Mouse (Mus musculus) kidney, postnatal 14 days (tissue): ENCODE data around the gene Olfr685.

Experiments used
- DNase-seq: peaks from one replicate; pipeline ENCODE4 v3.0.0; 2022; ENCODE audit warnings: mixed read lengths

The Olfr685 gene

DNA sequence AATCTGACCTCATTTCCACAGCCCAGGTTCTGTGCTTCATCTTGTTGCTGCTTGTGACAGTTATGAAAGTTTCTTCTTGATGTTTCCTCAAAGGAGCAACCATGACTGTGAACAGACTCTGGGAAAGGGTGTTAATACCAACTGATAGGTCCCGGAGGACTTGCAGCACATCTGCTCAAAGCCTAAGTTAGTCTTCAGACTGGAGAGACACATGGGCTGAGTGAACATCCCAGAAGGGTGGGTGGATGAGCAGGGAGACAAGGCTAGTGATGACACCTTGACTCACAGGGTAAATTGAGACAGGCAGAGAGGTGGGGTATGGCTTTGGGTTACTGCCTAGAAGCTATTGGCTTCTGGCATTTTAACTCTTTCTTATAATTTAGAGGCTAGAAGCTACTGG lies at the start of gene Olfr685:
Gene Olfr685 (minus strand): TSS at position 101 of the 400 bp plus-strand sequence.
- no peak for DNase-seq

DNA sequence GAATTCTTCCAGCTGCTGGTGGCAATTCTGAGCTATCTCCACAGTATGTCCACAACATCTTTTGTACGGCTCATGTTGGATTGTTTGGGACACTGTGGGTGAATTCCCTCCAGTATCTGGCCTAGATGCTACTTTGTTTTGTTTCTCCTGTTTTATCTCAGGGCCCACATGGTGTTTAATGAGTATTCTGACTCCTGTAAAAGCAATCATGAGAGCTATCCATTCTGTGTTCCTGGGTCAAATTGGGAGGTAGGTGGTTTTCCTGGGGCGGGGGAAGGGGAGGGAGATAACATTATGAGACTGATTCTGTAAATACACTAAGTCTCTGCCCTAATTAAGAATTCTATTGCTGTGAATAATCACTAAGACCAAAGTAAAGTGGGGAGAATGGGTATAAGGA lies 43.6 kb upstream of the Olfr685 start:
- no peak for DNase-seq

DNA sequence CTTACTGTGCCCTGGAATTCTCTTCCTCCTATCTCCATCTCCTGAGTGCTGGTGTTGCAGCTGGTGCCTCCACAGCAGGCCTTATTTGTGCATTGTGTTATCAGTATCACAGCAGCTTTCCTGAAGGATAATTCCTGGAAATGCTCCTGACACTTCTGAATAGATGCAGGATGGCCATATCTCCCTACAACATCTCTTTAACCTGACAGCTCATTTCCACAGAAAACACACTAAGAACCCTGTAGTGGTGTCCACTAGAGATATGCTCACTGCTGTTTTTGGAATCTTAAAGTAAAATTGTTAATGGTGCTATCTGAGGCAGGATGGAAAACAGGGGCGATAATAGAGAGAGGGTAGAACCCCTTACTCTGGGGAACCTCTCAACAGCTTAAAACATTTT lies 42.3 kb upstream of the Olfr685 start:
- peak; percentile 54 for DNase-seq

- DNase-seq: no peak
Observed at GRCm38 (mm10) chr7:105226703-105227102, 40.9 kb upstream of the Olfr685 start.

DNA sequence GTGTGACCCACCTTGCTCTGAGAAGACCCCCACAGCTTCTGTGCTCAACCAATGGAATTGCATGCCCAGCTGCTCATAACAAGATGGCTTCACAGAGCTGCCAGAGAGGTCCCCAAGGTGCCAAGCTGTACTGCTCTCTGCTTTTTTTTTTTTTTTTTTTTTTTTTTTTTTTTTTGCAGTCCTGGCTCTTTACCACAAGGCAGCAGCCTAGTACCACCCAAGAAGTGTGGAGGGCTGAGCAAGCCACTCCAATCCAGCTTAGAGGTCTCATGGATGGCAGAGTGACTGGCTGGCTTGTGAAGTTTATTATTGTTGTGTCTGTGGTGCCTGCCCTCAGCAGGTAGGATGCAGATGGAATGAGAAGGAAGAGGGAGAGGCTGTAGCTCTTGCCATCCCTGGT lies 40.3 kb upstream of the Olfr685 start:
- no peak for DNase-seq

- DNase-seq: no peak
Observed at GRCm38 (mm10) chr7:105218281-105218680, 32.5 kb upstream of the Olfr685 start.

DNA sequence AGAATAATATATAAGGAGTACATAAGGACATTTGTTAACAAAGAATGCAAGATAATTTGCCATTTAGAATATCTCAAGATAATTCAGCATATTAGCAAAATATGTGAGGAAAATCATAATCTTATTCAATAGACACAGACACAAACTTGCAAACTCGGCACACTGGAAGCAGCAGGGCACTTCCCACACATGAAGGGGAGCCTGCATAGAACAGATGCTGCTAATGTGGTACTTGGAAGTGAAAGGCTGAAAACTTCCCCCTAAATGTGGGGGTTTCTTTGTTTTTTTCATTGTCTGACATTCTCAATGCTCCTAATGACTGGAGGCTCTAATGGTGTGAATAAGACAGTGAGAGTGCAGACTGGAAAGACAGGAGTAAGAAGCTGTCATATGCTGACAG lies 28.9 kb upstream of the Olfr685 start:
- no peak for DNase-seq

- DNase-seq: no peak
Observed at GRCm38 (mm10) chr7:105207385-105207784, 21.6 kb upstream of the Olfr685 start, which contains the start of gene Olfr686. Gene Olfr686 (minus strand): TSS chr7:105207485.

- DNase-seq: peak; percentile 17
Observed at GRCm38 (mm10) chr7:105170773-105171172, 15.0 kb downstream of the Olfr685 start.

- DNase-seq: no peak
Observed at GRCm38 (mm10) chr7:105163553-105163952, 22.3 kb downstream of the Olfr685 start, which contains the start of gene Olfr684. Gene Olfr684 (minus strand): TSS chr7:105163653.

- DNase-seq: no peak
Observed at GRCm38 (mm10) chr7:105146912-105147311, 38.9 kb downstream of the Olfr685 start, which contains the start of gene Olfr683. Gene Olfr683 (minus strand): TSS chr7:105147012.

DNA sequence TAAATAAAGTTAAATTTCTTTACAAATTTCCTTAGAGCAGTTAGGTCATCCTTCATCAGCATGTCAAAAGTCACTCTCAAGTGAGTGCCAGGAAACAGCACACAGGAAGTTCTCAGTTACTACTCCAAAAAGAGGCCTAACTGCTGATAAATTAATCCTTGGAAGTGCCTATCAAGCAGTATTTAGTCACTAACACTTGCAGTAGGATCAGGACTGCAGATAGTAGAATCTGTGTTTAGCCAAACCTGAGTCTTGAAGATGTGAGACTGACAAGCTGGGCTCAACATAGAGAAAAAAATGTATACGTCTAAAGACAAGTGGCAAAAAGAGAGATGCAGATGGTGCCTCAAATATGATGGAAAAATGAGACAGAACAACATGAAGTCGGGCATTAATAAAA lies 44.5 kb downstream of the Olfr685 start:
- DNase-seq: no peak
